Mouse (Mus musculus): Measurements from ENCODE around the gene Pum2. TPM values are rescaled to one million over a fixed set of nuclear protein-coding genes. Genes with fewer than 3 reads are reported as not detected.

Pum2 gene
- polyA plus RNA-seq, 1 experiment: 59.1 TPM

GRCm38 (mm10) chr12:8781681-8782378 is 107.9 kb downstream of the Pum2 start:
- H3K4me3 ChIP-seq (replicated peaks; ENCODE audit: extremely low read depth, low read depth, low read length): no peak overlapping the region
- DNase-seq: peak; percentile 75
- H3K4me1 ChIP-seq (ENCODE audit: control insufficient read depth, insufficient read depth, low read length): peaks cover 2% of the 10 kb centered on the region; the same call in 1 of the 2 replicates
- 63% methylated on average over 9 of the region's 9 CpGs for WGBS
- TF ChIP-seq POLR2A (IDR thresholded peaks at IDR 0.05; ENCODE audit: borderline replicate concordance, extremely low read depth, low read depth, low read length) (no peak), CTCF (IDR thresholded peaks at IDR 0.05; ENCODE audit: insufficient read depth, low read length) (no peak)

DNA sequence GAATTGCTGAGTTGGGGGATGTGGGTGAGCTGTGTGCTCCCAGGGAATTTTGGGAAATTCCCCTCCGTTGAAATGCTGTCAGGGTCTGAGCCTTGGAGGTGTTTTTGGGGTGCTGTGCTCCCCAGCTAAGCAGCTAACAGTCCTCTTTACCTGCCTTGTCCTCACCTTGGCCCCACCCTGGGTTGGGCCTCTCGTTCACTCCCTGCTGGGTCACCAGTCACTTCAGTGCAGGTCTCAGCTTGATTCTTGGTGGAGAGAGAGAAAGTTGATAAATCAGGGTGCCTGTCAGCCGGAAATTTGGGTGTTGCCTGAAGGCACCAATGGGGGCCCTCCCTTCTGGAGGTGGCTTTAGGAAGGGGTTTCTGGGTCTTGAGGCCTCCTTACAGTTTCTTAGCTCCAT is 108.6 kb downstream of the Pum2 start:
- 72% methylated on average over 3 of the region's 3 CpGs for WGBS
- no peak for TF ChIP-seq CTCF (IDR thresholded peaks at IDR 0.05; ENCODE audit: insufficient read depth, low read length)
- no peak for TF ChIP-seq POLR2A (IDR thresholded peaks at IDR 0.05; ENCODE audit: borderline replicate concordance, extremely low read depth, low read depth, low read length)
- peaks cover 1% of the 10 kb centered on the region for H3K4me1 ChIP-seq (ENCODE audit: control insufficient read depth, insufficient read depth, low read length)
- no peak for DNase-seq
- H3K4me3 ChIP-seq (replicated peaks; ENCODE audit: extremely low read depth, low read depth, low read length): no peak overlapping the region

GRCm38 (mm10) chr12:8784189-8784588 is 110.3 kb downstream of the Pum2 start:
- peaks cover 3% of the 10 kb centered on the region for H3K4me1 ChIP-seq (ENCODE audit: control insufficient read depth, insufficient read depth, low read length)
- WGBS: 69% methylated on average over 9 of the region's 9 CpGs
- TF ChIP-seq CTCF (IDR thresholded peaks at IDR 0.05; ENCODE audit: insufficient read depth, low read length): no peak
- TF ChIP-seq POLR2A (IDR thresholded peaks at IDR 0.05; ENCODE audit: borderline replicate concordance, extremely low read depth, low read depth, low read length): no peak
- no peak for DNase-seq
- no peak overlapping the region for H3K4me3 ChIP-seq (replicated peaks; ENCODE audit: extremely low read depth, low read depth, low read length)

- no peak for DNase-seq
- peaks cover 3% of the 10 kb centered on the region for H3K4me1 ChIP-seq (ENCODE audit: control insufficient read depth, insufficient read depth, low read length)
- 56% methylated on average over 5 of the region's 5 CpGs for WGBS
- no peak overlapping the region for H3K4me3 ChIP-seq (replicated peaks; ENCODE audit: extremely low read depth, low read depth, low read length)
- TF ChIP-seq POLR2A (IDR thresholded peaks at IDR 0.05; ENCODE audit: borderline replicate concordance, extremely low read depth, low read depth, low read length) (no peak), CTCF (IDR thresholded peaks at IDR 0.05; ENCODE audit: insufficient read depth, low read length) (no peak)
Observed at GRCm38 (mm10) chr12:8786476-8786875, 112.5 kb downstream of the Pum2 start.

- TF ChIP-seq CTCF (IDR thresholded peaks at IDR 0.05; ENCODE audit: insufficient read depth, low read length) (no peak), POLR2A (IDR thresholded peaks at IDR 0.05; ENCODE audit: borderline replicate concordance, extremely low read depth, low read depth, low read length) (no peak)
- no peak overlapping the region for H3K4me3 ChIP-seq (replicated peaks; ENCODE audit: extremely low read depth, low read depth, low read length)
- DNase-seq: no peak
- WGBS: 63% methylated on average over 12 of the region's 12 CpGs
- peaks cover 3% of the 10 kb centered on the region for H3K4me1 ChIP-seq (ENCODE audit: control insufficient read depth, insufficient read depth, low read length)
Observed at GRCm38 (mm10) chr12:8786984-8787730, 113.2 kb downstream of the Pum2 start.

DNA sequence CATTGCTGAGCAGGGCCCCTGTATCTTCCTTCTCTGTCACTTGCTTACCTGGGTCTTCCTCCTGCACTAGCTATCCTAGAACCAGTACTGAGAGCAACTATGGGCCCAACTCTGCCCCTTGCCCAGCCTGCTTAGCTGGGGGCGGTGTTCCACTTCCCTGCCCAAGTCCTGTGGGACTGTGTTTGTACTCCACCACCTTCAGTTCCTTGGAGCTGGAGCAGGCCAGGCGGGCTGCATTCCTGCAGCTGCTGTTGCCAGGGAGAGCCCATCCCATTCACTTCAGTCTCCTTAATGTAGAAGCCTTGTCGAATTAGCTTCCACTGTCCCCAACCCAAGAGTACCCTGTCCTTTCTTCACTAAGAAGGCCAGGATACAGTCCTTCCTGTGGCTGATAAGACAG is 114.5 kb downstream of the Pum2 start:
- TF ChIP-seq POLR2A (IDR thresholded peaks at IDR 0.05; ENCODE audit: borderline replicate concordance, extremely low read depth, low read depth, low read length) (no peak), CTCF (IDR thresholded peaks at IDR 0.05; ENCODE audit: insufficient read depth, low read length) (no peak)
- no peak for DNase-seq
- Histone ChIP-seq H3K4me1 (ENCODE audit: control insufficient read depth, insufficient read depth, low read length) (peaks cover 5% of the 10 kb centered on the region), H3K4me3 (replicated peaks; ENCODE audit: extremely low read depth, low read depth, low read length) (no peak overlapping the region)
- WGBS: 60% methylated on average over 3 of the region's 3 CpGs

DNA sequence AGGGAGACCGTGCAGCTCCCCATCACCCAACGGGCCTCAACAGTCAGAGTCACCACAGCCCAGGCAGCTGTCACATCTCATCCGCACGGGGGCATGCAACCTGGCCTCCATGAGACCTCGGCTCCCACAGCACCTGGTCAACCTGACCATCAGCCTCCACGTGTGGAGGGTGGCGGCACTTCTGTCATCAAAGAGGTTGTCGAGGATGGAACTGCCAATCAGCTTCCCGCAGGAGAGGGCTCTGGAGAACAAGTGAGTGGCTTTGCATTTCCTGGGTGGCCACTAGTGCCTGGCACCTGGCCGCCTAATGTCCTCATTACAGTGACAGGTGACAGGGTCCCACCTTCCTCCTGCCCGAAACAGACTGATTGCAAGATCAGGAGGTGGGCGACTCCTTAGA is 116.7 kb downstream of the Pum2 start:
- TF ChIP-seq CTCF (IDR thresholded peaks at IDR 0.05; ENCODE audit: insufficient read depth, low read length) (no peak), POLR2A (IDR thresholded peaks at IDR 0.05; ENCODE audit: borderline replicate concordance, extremely low read depth, low read depth, low read length) (no peak)
- WGBS: 77% methylated on average over 12 of the region's 12 CpGs
- Histone ChIP-seq H3K4me3 (replicated peaks; ENCODE audit: extremely low read depth, low read depth, low read length) (no peak overlapping the region), H3K4me1 (ENCODE audit: control insufficient read depth, insufficient read depth, low read length) (peaks cover 5% of the 10 kb centered on the region; the same call in 1 of the 2 replicates)
- DNase-seq: no peak

GRCm38 (mm10) chr12:8793410-8794051 is 119.6 kb downstream of the Pum2 start:
- TF ChIP-seq POLR2A (IDR thresholded peaks at IDR 0.05; ENCODE audit: borderline replicate concordance, extremely low read depth, low read depth, low read length): no peak
- no peak for TF ChIP-seq CTCF (IDR thresholded peaks at IDR 0.05; ENCODE audit: insufficient read depth, low read length)
- WGBS: 61% methylated on average over 2 of the region's 2 CpGs
- H3K4me3 ChIP-seq (replicated peaks; ENCODE audit: extremely low read depth, low read depth, low read length): no peak overlapping the region
- 0 out of 2 replicates have a peak, but pooled peaks cover 2% of the 10 kb centered on the region for H3K4me1 ChIP-seq (ENCODE audit: control insufficient read depth, insufficient read depth, low read length)
- no peak for DNase-seq

DNA sequence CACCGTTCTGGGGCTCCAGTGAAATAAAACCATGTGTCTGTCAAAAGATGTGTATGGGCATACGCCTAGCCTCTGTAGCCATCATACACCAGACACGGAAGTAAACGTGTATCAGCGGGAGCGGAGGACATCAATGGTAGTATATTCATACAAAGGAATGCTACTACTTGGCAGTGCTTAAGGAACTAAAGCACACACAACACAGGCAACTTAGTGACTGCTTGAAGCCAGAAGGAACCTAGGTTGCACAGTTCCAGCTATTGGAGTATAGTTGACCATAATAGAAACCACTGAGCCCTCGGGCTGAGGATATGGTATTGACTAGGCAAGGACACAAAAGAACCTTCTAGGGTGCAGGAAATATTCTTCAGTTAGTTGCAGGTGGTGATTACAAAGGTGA is 124.0 kb downstream of the Pum2 start:
- whole genome bisulfite sequencing: 73% methylated on average over 7 of the region's 7 CpGs
- no peak overlapping the region for H3K4me3 ChIP-seq (replicated peaks; ENCODE audit: extremely low read depth, low read depth, low read length)
- H3K4me1 ChIP-seq (ENCODE audit: control insufficient read depth, insufficient read depth, low read length): peaks cover 9% of the 10 kb centered on the region
- TF ChIP-seq CTCF (IDR thresholded peaks at IDR 0.05; ENCODE audit: insufficient read depth, low read length) (no peak), POLR2A (IDR thresholded peaks at IDR 0.05; ENCODE audit: borderline replicate concordance, extremely low read depth, low read depth, low read length) (no peak)
- DNase-seq: no peak

All from lung, adult 2 months (tissue).